Mouse (Mus musculus): Measurements from ENCODE around the gene Arhgef2. TPM values are rescaled to one million over a fixed set of nuclear protein-coding genes. Genes with fewer than 3 reads are reported as not detected.

The Arhgef2 gene
- polyA plus RNA-seq, 1 experiment from 2014 or later, result 137 TPM

DNA sequence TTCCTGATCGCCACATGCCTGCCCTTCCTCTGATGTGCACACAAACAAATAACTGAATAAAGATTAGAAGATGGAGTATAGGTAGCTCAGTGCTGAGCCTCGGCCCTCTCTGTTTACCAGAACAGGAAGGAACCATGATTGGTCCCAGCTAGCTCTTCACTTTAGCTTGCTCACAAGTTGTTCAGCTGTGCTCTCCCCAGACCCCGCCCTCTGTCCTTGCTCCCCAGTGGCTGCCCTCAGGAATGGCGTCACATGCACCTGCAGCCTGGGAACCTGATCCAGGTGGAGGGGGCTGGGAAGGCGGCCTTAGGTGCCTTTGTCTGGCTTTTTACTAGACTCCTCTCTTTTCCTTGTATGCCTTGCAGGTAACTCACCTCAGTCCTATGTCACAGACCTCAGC lies 9.4 kb downstream of the Arhgef2 start:
- H3K27me3 ChIP-seq (ENCODE audit: control insufficient read depth, insufficient read depth, low read length), result no peaks in the 10 kb centered on the region
- no peak overlapping the region for H3K27ac ChIP-seq (ENCODE audit: low read depth, low read length)
- no peak overlapping the region for H3K4me3 ChIP-seq (ENCODE audit: low read depth, low read length)
- WGBS, result 77% methylated on average over 5 of the region's 5 CpGs
- no peak overlapping the region for H3K9ac ChIP-seq (replicated peaks; ENCODE audit: low read depth, low read length)
- 0 out of 2 replicates have a peak, but pooled peaks cover 4% of the 10 kb centered on the region for H3K4me1 ChIP-seq (ENCODE audit: control insufficient read depth, insufficient read depth, low read length)
- H3K9me3 ChIP-seq (ENCODE audit: control insufficient read depth, low read length), result no peaks in the 10 kb centered on the region
- no peaks in the 10 kb centered on the region; the same call in 1 of the 2 replicates for H3K36me3 ChIP-seq (ENCODE audit: control insufficient read depth, insufficient read depth, low read length)
- H3K4me2 ChIP-seq (ENCODE audit: low read depth, low read length), result no peak overlapping the region
- no peak for ATAC-seq (ENCODE audit: low read depth)

DNA sequence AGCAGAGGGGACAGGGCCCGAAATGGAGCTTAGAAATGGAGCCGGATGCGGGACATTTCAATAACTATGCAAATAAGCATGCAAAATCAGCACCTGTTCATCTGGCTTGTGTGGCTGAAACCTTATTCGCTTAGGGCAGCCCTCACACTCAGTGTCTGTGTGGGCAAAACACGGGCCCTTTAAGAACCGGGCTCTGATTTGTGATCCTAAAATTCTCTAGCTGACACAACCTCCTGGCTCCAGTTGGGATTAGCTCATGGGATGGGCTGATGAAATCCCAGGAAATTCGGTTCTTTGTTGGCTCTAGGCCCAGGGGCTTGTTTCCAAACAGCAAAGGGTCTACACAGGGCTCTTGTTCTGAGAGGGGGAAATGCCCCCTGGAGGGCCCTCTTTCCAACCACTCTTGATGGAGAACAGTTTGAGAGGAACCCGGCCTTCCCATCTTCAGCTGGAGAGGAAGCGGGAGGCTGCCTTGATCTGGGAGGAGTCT lies 10.2 kb downstream of the Arhgef2 start:
- peak; percentile 33; the same call in 1 of the 2 replicates for ATAC-seq (ENCODE audit: low read depth)
- H3K27ac ChIP-seq (ENCODE audit: low read depth, low read length), result 0 out of 2 replicates have a peak overlapping the region, but pooled peaks have one; percentile 10
- H3K4me2 ChIP-seq (ENCODE audit: low read depth, low read length), result no peak overlapping the region; the same call in 1 of the 2 replicates

DNA sequence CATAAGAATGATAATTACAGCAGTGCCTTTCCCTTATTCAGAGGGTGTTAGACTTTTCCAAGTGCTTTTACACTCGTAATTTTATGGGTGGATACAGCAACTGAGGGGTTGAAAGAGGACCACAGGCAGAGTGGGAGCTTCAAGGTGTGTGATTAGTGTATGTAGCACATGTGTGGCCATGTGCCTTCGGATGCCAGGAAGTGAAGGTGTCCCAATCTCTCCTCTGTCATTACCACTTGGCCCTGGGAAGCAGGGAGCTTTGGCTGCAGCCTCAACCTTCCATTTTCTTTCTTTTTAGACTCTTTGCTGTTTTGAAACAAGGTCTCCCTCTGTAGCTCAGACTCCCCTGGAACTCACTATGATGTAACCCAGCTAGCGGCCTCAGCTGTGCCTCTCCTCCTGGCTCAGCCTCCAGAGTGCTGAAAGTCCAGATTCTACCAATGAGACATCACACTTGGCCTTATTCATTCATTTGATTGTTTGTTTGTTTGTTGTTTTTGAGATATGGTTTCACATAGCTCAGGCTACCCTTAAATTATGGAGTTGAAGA lies 11.3 kb downstream of the Arhgef2 start:
- ATAC-seq (ENCODE audit: low read depth), result no peak
- Histone ChIP-seq H3K4me3 (ENCODE audit: low read depth, low read length) (no peak overlapping the region), H3K9ac (replicated peaks; ENCODE audit: low read depth, low read length) (no peak overlapping the region), H3K36me3 (ENCODE audit: control insufficient read depth, insufficient read depth, low read length) (no peaks in the 10 kb centered on the region; the same call in 1 of the 2 replicates), H3K27me3 (ENCODE audit: control insufficient read depth, insufficient read depth, low read length) (no peaks in the 10 kb centered on the region), H3K4me2 (ENCODE audit: low read depth, low read length) (no peak overlapping the region), H3K27ac (ENCODE audit: low read depth, low read length) (no peak overlapping the region), H3K4me1 (ENCODE audit: control insufficient read depth, insufficient read depth, low read length) (0 out of 2 replicates have a peak, but pooled peaks cover 4% of the 10 kb centered on the region), H3K9me3 (ENCODE audit: control insufficient read depth, low read length) (no peaks in the 10 kb centered on the region)
- whole genome bisulfite sequencing, result 82% methylated on average over 3 of the region's 3 CpGs

More for the DNA sequence above, 10.2 kb downstream of the Arhgef2 start:
- Histone ChIP-seq H3K9ac (replicated peaks; ENCODE audit: low read depth, low read length) (no peak overlapping the region), H3K36me3 (ENCODE audit: control insufficient read depth, insufficient read depth, low read length) (no peaks in the 10 kb centered on the region; the same call in 1 of the 2 replicates), H3K4me1 (ENCODE audit: control insufficient read depth, insufficient read depth, low read length) (0 out of 2 replicates have a peak, but pooled peaks cover 4% of the 10 kb centered on the region), H3K9me3 (ENCODE audit: control insufficient read depth, low read length) (no peaks in the 10 kb centered on the region), H3K4me3 (ENCODE audit: low read depth, low read length) (no peak overlapping the region), H3K27me3 (ENCODE audit: control insufficient read depth, insufficient read depth, low read length) (no peaks in the 10 kb centered on the region)
- WGBS, result 42% methylated on average over 9 of the region's 9 CpGs

GRCm38 (mm10) chr3:88618074-88618871 lies 12.5 kb downstream of the Arhgef2 start:
- H3K9ac ChIP-seq (replicated peaks; ENCODE audit: low read depth, low read length), result no peak overlapping the region
- no peaks in the 10 kb centered on the region for H3K27me3 ChIP-seq (ENCODE audit: control insufficient read depth, insufficient read depth, low read length)
- H3K4me1 ChIP-seq (ENCODE audit: control insufficient read depth, insufficient read depth, low read length), result 0 out of 2 replicates have a peak, but pooled peaks cover 4% of the 10 kb centered on the region
- H3K36me3 ChIP-seq (ENCODE audit: control insufficient read depth, insufficient read depth, low read length), result no peaks in the 10 kb centered on the region; the same call in 1 of the 2 replicates
- ATAC-seq (ENCODE audit: low read depth), result no peak
- no peaks in the 10 kb centered on the region for H3K9me3 ChIP-seq (ENCODE audit: control insufficient read depth, low read length)
- no peak overlapping the region for H3K27ac ChIP-seq (ENCODE audit: low read depth, low read length)
- H3K4me2 ChIP-seq (ENCODE audit: low read depth, low read length), result no peak overlapping the region
- H3K4me3 ChIP-seq (ENCODE audit: low read depth, low read length), result no peak overlapping the region
- WGBS, result 74% methylated on average over 8 of the region's 8 CpGs

DNA sequence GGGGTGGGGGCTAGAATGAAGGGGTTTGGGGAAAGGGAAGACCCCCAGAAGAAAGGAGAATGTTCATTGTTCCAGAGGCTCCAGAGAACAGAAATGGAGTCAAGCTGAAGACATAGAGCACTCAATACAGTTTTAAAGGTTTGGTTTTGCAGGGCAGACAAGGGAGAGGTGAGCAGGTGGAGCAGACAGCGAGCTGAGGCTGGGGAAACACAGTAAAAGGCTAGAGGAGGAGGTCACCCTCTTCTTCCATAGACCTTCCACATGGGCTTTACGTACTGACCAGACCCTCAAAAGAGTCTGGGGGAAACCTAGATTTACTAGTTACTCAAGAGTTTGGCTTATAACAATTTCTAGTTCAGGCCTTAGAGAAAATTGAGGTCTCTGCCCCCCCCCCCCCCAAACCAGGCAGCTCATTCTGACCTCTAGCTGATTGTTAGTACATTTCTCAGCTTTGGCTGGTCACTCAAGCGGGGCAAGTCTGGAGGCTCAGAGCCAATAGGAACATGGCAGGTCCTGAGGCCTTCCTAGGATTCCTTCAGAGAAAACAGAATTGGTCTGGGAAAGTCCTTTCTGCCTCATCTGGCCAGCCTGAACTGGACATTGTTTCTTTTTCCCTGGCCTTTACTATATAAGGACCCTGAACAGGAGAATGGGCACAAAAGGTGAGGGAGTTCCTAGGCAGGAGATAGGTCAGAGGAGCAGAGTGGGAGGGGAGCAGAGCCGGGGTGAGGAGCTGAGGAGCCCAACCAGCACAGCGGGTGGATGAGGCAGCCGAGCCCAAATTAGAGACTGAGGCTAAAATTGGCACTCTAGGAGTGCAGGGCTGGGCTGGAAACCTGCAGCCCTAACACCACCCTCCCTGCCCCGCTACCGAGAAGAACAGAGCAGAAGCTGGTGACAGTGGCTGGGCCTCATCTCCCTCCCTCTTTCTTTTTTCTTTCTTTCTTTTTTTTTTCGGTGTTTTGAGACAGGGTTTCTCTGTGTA lies 13.6 kb downstream of the Arhgef2 start:
- H3K27ac ChIP-seq (ENCODE audit: low read depth, low read length), result no peak overlapping the region
- no peak overlapping the region for H3K4me2 ChIP-seq (ENCODE audit: low read depth, low read length)
- no peaks in the 10 kb centered on the region; the same call in 1 of the 2 replicates for H3K36me3 ChIP-seq (ENCODE audit: control insufficient read depth, insufficient read depth, low read length)
- no peak overlapping the region for H3K4me3 ChIP-seq (ENCODE audit: low read depth, low read length)
- no peaks in the 10 kb centered on the region for H3K9me3 ChIP-seq (ENCODE audit: control insufficient read depth, low read length)
- H3K4me1 ChIP-seq (ENCODE audit: control insufficient read depth, insufficient read depth, low read length), result 0 out of 2 replicates have a peak, but pooled peaks cover 7% of the 10 kb centered on the region
- WGBS, result 50% methylated on average over 9 of the region's 9 CpGs
- no peak for ATAC-seq (ENCODE audit: low read depth)
- H3K27me3 ChIP-seq (ENCODE audit: control insufficient read depth, insufficient read depth, low read length), result no peaks in the 10 kb centered on the region
- no peak overlapping the region for H3K9ac ChIP-seq (replicated peaks; ENCODE audit: low read depth, low read length)

- H3K27ac ChIP-seq (ENCODE audit: low read depth, low read length), result peak overlapping the region; percentile 97
- no peak for ATAC-seq (ENCODE audit: low read depth)
- no peaks in the 10 kb centered on the region for H3K9me3 ChIP-seq (ENCODE audit: control insufficient read depth, low read length)
- H3K36me3 ChIP-seq (ENCODE audit: control insufficient read depth, insufficient read depth, low read length), result no peaks in the 10 kb centered on the region; the same call in 1 of the 2 replicates
- H3K4me1 ChIP-seq (ENCODE audit: control insufficient read depth, insufficient read depth, low read length), result peaks cover 16% of the 10 kb centered on the region
- peak overlapping the region; percentile 95 for H3K4me2 ChIP-seq (ENCODE audit: low read depth, low read length)
- H3K9ac ChIP-seq (replicated peaks; ENCODE audit: low read depth, low read length), result peak overlapping the region; percentile 96
- 16% methylated on average over 15 of the region's 15 CpGs for WGBS
- H3K4me3 ChIP-seq (ENCODE audit: low read depth, low read length), result peak overlapping the region; percentile 96
- H3K27me3 ChIP-seq (ENCODE audit: control insufficient read depth, insufficient read depth, low read length), result no peaks in the 10 kb centered on the region
These were observed 14.6 kb downstream of the Arhgef2 start for GRCm38 (mm10) chr3:88620146-88620991.

DNA sequence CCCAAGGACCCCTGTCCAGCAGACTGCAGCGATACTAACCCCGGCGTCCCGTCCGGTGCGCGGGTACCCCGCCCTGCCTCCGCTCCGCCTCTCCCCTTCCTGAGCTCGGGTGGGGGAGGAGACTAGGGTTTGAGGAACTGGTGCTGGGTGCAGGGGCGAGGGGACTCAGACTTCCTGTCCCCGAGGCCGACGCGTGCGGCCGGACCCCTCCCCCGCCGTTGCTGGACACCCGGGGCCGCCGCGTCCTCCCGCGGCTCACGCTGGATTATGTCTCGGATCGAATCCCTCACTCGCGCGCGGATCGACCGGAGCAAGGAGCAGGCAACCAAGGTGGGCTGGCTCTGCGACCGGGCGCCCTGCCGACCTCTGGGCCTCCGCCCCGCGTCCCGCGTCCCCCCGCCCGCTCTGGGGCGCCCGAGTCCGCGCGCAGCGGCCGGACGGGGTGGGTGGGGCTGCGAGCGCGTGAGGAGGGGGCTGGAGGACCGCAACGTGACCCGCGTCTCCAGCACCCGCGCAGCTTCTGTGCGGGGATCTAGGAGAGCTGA lies 15.3 kb downstream of the Arhgef2 start:
- H3K9me3 ChIP-seq (ENCODE audit: control insufficient read depth, low read length), result no peaks in the 10 kb centered on the region
- no peaks in the 10 kb centered on the region; the same call in 1 of the 2 replicates for H3K36me3 ChIP-seq (ENCODE audit: control insufficient read depth, insufficient read depth, low read length)
- under 1% methylated on average over 61 of the region's 64 CpGs for WGBS
- peak overlapping the region; percentile 95 for H3K4me2 ChIP-seq (ENCODE audit: low read depth, low read length)
- peak overlapping the region; percentile 96 for H3K9ac ChIP-seq (replicated peaks; ENCODE audit: low read depth, low read length)
- H3K4me3 ChIP-seq (ENCODE audit: low read depth, low read length), result peak overlapping the region; percentile 96
- ATAC-seq (ENCODE audit: low read depth), result peak; percentile 58
- H3K4me1 ChIP-seq (ENCODE audit: control insufficient read depth, insufficient read depth, low read length), result peaks cover 22% of the 10 kb centered on the region
- no peaks in the 10 kb centered on the region for H3K27me3 ChIP-seq (ENCODE audit: control insufficient read depth, insufficient read depth, low read length)
- peak overlapping the region; percentile 97 for H3K27ac ChIP-seq (ENCODE audit: low read depth, low read length)
